Mouse (Mus musculus): ENCODE results near the gene Macrod2.

The Macrod2 gene

GRCm38 (mm10) chr2:141057455-141057833, 662.3 kb downstream of the Macrod2 start:
- DNase-seq (ENCODE audit: low read depth, low spot score), result no peak

- no peak for DNase-seq (ENCODE audit: low read depth, low spot score)
Observed at GRCm38 (mm10) chr2:141073981-141074855, 679.1 kb downstream of the Macrod2 start.

- DNase-seq (ENCODE audit: low read depth, low spot score), result no peak
Observed at GRCm38 (mm10) chr2:141078221-141078620, 683.1 kb downstream of the Macrod2 start.

GRCm38 (mm10) chr2:141091320-141091719, 696.2 kb downstream of the Macrod2 start:
- DNase-seq (ENCODE audit: low read depth, low spot score), result no peak

GRCm38 (mm10) chr2:141117579-141117978, 722.5 kb downstream of the Macrod2 start:
- no peak for DNase-seq (ENCODE audit: low read depth, low spot score)

- DNase-seq (ENCODE audit: low read depth, low spot score), result no peak
Observed at GRCm38 (mm10) chr2:141123875-141124274, 728.8 kb downstream of the Macrod2 start.

- DNase-seq (ENCODE audit: low read depth, low spot score), result no peak
Observed at GRCm38 (mm10) chr2:141125638-141126037, 730.5 kb downstream of the Macrod2 start.

- no peak for DNase-seq (ENCODE audit: low read depth, low spot score)
Observed at GRCm38 (mm10) chr2:141142266-141142665, 747.2 kb downstream of the Macrod2 start.

- no peak for DNase-seq (ENCODE audit: low read depth, low spot score)
Observed at GRCm38 (mm10) chr2:141152011-141152772, 757.1 kb downstream of the Macrod2 start.

GRCm38 (mm10) chr2:141155972-141156371, 760.9 kb downstream of the Macrod2 start:
- DNase-seq (ENCODE audit: low read depth, low spot score), result no peak

- DNase-seq (ENCODE audit: low read depth, low spot score), result no peak
Observed at GRCm38 (mm10) chr2:141156979-141157593, 762.0 kb downstream of the Macrod2 start.

- DNase-seq (ENCODE audit: low read depth, low spot score), result no peak
Observed at GRCm38 (mm10) chr2:141158161-141158560, 763.1 kb downstream of the Macrod2 start.

- DNase-seq (ENCODE audit: low read depth, low spot score), result no peak
Observed at GRCm38 (mm10) chr2:141163918-141164317, 768.8 kb downstream of the Macrod2 start.

- no peak for DNase-seq (ENCODE audit: low read depth, low spot score)
Observed at GRCm38 (mm10) chr2:141169586-141169985, 774.5 kb downstream of the Macrod2 start.

- no peak for DNase-seq (ENCODE audit: low read depth, low spot score)
Observed at GRCm38 (mm10) chr2:141173167-141173566, 778.1 kb downstream of the Macrod2 start.

- DNase-seq (ENCODE audit: low read depth, low spot score), result no peak
Observed at GRCm38 (mm10) chr2:141173607-141174006, 778.5 kb downstream of the Macrod2 start.

GRCm38 (mm10) chr2:141180656-141181055, 785.5 kb downstream of the Macrod2 start:
- no peak for DNase-seq (ENCODE audit: low read depth, low spot score)

- DNase-seq (ENCODE audit: low read depth, low spot score), result no peak
Observed at GRCm38 (mm10) chr2:141182034-141182759, 787.1 kb downstream of the Macrod2 start.

- DNase-seq (ENCODE audit: low read depth, low spot score), result no peak
Observed at GRCm38 (mm10) chr2:141194476-141194875, 799.4 kb downstream of the Macrod2 start.

GRCm38 (mm10) chr2:141200481-141200880, 805.4 kb downstream of the Macrod2 start:
- DNase-seq (ENCODE audit: low read depth, low spot score), result no peak

GRCm38 (mm10) chr2:141201303-141202014, 806.4 kb downstream of the Macrod2 start:
- no peak for DNase-seq (ENCODE audit: low read depth, low spot score)
